In genomic region chr11:35262289-35262941, GRCm38 (mm10) we compare ENCODE assay signal across 14 mouse cellular contexts.
DNase-seq lines count a peak whose midpoint lies in the region; ATAC-seq and TF ChIP-seq lines count a peak whose summit lies in the region.
"Had no signal": no experiment of that assay in that cellular context is flagged by ENCODE, and none has a peak within 500 bp of the region (broad histone marks: within the 10 kb centered on the region; RNA-seq: fewer than 3 reads in every experiment).

No protein-coding gene starts in this region.

- ATAC-seq in CD4-positive, CD25-positive, alpha-beta regulatory T cell, adult 4 months: no peak
- ATAC-seq: liver, postnatal 0 days had no signal

- no peak for TF ChIP-seq CTCF in layer of hippocampus, adult 2 months (conservative IDR thresholded peaks at IDR 0.05)
- TF ChIP-seq CTCF in thymus, adult 2 months (IDR thresholded peaks at IDR 0.05; ENCODE audit: borderline replicate concordance, control insufficient read depth, extremely low read depth, insufficient read depth, low read length, poor library complexity): no peak

- H3K36me3 ChIP-seq in thymus, adult 2 months (ENCODE audit: control insufficient read depth, insufficient read depth, low read length): no peaks in the 10 kb centered on the region
- H3K36me3 ChIP-seq: forebrain, embryonic 10.5 days; limb, embryonic 10.5 days had no signal

- 93% methylated on average over 12 of the region's 12 CpGs for WGBS in thymus, adult 2 months

- DNase-seq in frontal cortex, postnatal 36 days (ENCODE audit: low spot score in 2 of 2): peak; percentile 35 to 63
- DNase-seq in frontal cortex, postnatal 14 days (ENCODE audit: low spot score in 2 of 2): no peak
- no peak for DNase-seq in layer of hippocampus, adult 2 months (ENCODE audit: low spot score in 2 of 2)
- DNase-seq in layer of hippocampus, adult 9-10 months (ENCODE audit: low spot score): no peak
- DNase-seq in Muller cell, postnatal 12 days (ENCODE audit: inconsistent ontology term): peak; percentile 99
- peak; percentile 34 for DNase-seq in gonadal fat pad, adult 2 months (ENCODE audit: low read depth)
- DNase-seq in thymus, adult 2 months: no peak
- DNase-seq: gastrocnemius, postnatal 14 days; liver, postnatal 0 days; thymus, postnatal 25 days had no signal

- no peak for TF ChIP-seq POLR2A in thymus, adult 2 months (IDR thresholded peaks at IDR 0.05; ENCODE audit: control insufficient read depth, extremely low read depth, insufficient read depth, low read length, poor library complexity)

- H3K4me3 ChIP-seq in layer of hippocampus, adult 2 months: no peak overlapping the region
- no peak overlapping the region for H3K4me3 ChIP-seq in thymus, adult 2 months (ENCODE audit: control insufficient read depth, insufficient read depth, low read length)
- H3K4me3 ChIP-seq: forebrain, embryonic 10.5 days; limb, embryonic 10.5 days had no signal

- peak overlapping the region; percentile 82 for H3K27ac ChIP-seq in layer of hippocampus, adult 2 months
- no peak overlapping the region for H3K27ac ChIP-seq in thymus, adult 2 months (ENCODE audit: control insufficient read depth, insufficient read depth, low read length)
- H3K27ac ChIP-seq: forebrain, embryonic 10.5 days; limb, embryonic 10.5 days had no signal

- H3K4me1 ChIP-seq in thymus, adult 2 months (replicated peaks; ENCODE audit: control insufficient read depth, insufficient read depth, low read length): no peaks in the 10 kb centered on the region

- H3K27me3 ChIP-seq in thymus, adult 2 months (ENCODE audit: control insufficient read depth, insufficient read depth, low read length): no peaks in the 10 kb centered on the region
- H3K27me3 ChIP-seq: CH12.LX had no signal

Comparison
In these comparisons a context has a peak if more than half of its experiments do, and no peak if none do; other contexts are left out.
1. DNase-seq: peak in frontal cortex, postnatal 36 days (2 of 2), Muller cell, postnatal 12 days (single experiment) and gonadal fat pad, adult 2 months (single experiment); none in frontal cortex, postnatal 14 days (0 of 2), layer of hippocampus, adult 2 months (0 of 2), layer of hippocampus, adult 9-10 months (single experiment) and thymus, adult 2 months (single experiment).